Mouse (Mus musculus): Measurements from ENCODE around the gene Hsd17b3. TPM values are rescaled to one million over a fixed set of nuclear protein-coding genes. Genes with fewer than 3 reads are reported as not detected.

The Hsd17b3 gene
- total RNA-seq, 2 experiments from 2014 or later: not detected

DNA sequence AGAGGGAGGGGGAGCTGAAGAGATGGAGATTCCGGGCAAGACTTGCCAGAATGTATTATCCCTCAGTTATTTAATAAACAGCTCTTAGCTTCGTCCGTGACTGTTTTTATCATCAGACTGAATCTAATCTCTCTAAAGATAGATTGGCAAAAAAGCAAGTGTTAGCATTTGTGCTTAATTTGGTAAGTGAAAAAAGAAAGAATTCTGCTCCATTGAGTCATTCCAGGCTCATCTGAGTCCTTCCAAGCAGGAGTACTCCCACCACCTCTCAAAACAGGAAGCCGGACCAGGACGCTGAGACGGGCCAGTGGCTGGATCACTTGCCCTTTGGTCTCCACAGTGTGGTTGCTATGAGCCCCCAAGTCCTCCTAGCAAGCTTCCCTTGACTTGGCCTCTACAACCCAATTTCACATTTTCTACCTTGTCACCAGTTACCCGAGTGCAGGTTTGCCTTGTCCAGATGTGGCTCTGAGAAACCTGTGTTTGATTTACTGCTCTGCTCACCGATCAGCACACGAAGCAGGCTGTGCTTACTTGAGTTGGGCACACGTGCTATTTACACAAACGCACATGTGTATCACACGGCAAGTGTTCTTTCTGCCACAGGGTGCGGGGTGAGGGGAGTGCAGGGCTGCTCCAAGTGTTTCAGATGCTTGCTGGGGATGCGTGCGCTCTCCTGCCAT is 66.1 kb downstream of the Hsd17b3 start:
- no peak for DNase-seq (ENCODE audit: low spot score in 2 of 2)

DNA sequence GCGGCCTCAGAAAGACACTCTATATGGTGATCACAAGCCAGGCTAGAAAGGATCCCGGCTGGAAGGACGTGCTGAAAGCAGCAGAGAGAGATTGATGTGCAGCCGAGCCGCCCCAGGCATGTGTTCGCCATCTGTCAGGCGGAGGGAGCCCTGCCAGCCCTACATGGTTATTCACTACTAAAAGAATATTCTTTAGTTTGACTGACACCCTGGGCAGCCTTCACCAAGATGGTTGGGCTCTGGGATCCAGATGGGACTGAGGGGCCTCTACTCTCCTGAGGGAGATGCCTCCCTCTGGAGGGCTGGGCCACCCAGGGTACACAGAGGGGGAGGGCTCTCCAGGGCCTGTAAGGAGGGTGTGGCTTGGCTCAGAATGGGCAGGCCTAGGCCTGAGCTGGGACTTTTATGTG is 68.1 kb downstream of the Hsd17b3 start:
- no peak for DNase-seq (ENCODE audit: low spot score in 2 of 2)

DNA sequence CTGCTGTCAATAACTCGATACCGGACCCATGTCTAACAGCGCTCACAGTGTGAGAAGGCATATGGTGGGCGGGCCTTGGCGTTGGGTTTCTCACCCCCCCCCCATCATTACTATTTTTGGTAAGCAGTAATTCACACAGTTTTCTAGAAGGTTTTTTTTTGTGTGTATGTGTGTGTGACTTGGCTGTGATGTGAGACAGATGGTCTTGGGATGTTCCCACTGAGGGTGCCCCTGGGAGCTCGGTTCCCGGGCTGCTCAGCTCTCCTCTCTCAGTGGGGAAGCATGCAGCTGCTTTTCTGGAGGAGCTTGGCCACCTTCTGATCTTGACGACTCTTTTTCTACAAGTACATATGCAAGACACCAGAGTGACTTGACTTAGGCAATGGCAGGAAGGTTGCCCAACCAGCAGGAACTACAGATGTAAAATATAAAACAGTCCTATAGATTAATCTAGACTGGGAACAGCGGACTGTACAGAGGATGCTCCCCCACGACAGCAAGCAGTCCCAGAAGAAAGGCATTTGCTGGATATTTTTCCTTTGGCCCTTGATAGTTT is 70.4 kb downstream of the Hsd17b3 start:
- DNase-seq (ENCODE audit: low spot score in 2 of 2): no peak

DNA sequence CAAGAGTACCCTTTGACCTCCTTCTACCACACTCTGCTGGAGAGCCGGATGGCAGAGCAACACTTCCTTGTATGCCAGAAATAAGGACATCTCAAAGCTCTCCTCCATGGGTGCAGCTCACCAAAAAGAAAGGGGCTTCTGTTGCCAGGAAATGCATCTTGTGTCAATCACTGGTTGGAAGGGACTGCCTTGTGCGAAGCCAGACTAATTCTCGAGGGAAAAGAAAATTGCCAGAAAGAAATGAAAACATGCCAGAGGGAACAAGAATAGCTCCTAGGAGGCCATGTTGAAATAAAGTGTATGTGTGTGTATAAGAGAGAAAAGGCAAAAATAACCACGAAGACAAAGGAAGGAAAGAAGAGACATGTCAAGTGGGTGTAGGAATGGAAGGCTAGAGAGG is 73.0 kb downstream of the Hsd17b3 start:
- DNase-seq (ENCODE audit: low spot score in 2 of 2): no peak

DNA sequence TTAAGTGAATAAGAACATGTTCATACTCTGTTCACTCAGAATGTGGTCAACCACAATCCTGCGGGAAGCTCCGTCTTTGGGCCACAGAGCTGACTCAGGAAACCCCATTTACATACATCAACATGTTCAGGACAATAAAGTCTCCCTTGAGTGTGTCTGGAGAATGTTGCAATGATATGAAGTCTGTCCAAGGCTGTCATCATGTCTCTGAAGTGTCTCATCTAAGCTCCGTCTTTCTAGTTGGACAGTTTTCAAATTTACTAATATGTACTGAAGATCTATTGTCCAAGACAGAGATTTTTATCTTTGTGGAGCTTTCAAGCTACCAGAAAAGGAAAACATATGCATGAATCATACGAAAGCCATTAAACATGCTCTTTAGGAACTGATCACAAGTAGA is 77.9 kb downstream of the Hsd17b3 start:
- no peak for DNase-seq (ENCODE audit: low spot score in 2 of 2)

Other genes with a start within 250 kb of the Hsd17b3 start
- 10 to 100 TPM in 1 of 2 experiments, 1 to 10 TPM in 1; 7.8 to 11.7 TPM for gene Slc35d2, start 40.1 kb upstream of the Hsd17b3 start, total RNA-seq (2021)
- gene Zfp367, start 64.0 kb upstream of the Hsd17b3 start, total RNA-seq (2021): 10 to 100 TPM; 25.2 to 26.6 TPM
- 10 to 100 TPM; 29.3 to 32.4 TPM for gene Habp4, start 72.6 kb upstream of the Hsd17b3 start, total RNA-seq (2021)
- gene Cdc14b, start 186.1 kb upstream of the Hsd17b3 start, total RNA-seq (2021): 10 to 100 TPM; 11.0 to 11.5 TPM
- 10 to 100 TPM; 42.7 to 43.8 TPM for gene Aaed1, start 223.5 kb upstream of the Hsd17b3 start, total RNA-seq (2021)

All from adrenal gland, postnatal 4 days (tissue).